26 mouse cellular contexts compared by ENCODE assay signal in genomic region chr6:41734719-41735470, GRCm38 (mm10). TPM values are rescaled to one million over a fixed set of nuclear protein-coding genes. Genes with fewer than 3 reads are reported as not detected.
DNase-seq lines count a peak whose midpoint lies in the region; ATAC-seq and TF ChIP-seq lines count a peak whose summit lies in the region.
"Had no signal": no experiment of that assay in that cellular context is flagged by ENCODE, and none has a peak within 500 bp of the region (broad histone marks: within the 10 kb centered on the region; RNA-seq: fewer than 3 reads in every experiment).

No protein-coding gene starts in this region.

- no peak for TF ChIP-seq POLR2A in cortical plate, adult 2 months (IDR thresholded peaks at IDR 0.05; ENCODE audit: extremely low read depth, insufficient read depth, low read length)

- H3K27ac ChIP-seq in left cerebral cortex, adult 2 months: peak overlapping the region; percentile 53; the same call in 1 of the 2 replicates
- H3K27ac ChIP-seq in cortical plate, adult 2 months (ENCODE audit: insufficient read depth, low read length): 0 out of 2 replicates have a peak overlapping the region, but pooled peaks have one; percentile 7
- H3K27ac ChIP-seq: embryonic facial prominence, embryonic 13.5 days; embryonic facial prominence, embryonic 15.5 days; forebrain, embryonic 10.5 days; forebrain, embryonic 12.5 days had no signal

- intact Hi-C loops in left cerebral cortex, adult 2 months (cut with DNase I): loop anchor here (2.0 kb wide), 1 partner anchor 40 kb away; the partner anchor contains the start of gene Olfr459

- no peak for DNase-seq in left cerebral cortex, adult 2 months (ENCODE audit: extremely low spot score in 1 of 2, low spot score in 2 of 2)
- no peak for DNase-seq in left cerebral cortex, adult 9 months (ENCODE audit: low spot score in 2 of 2)
- no peak for DNase-seq in spleen, postnatal 14 days (ENCODE audit: low spot score in 2 of 2)
- DNase-seq: adrenal gland, adult 2 months; adrenal gland, postnatal 10 days; adrenal gland, postnatal 25 days; cerebellum, adult 11-12 months; cerebellum, adult 2 months; cerebellum, adult 9-10 months; cerebellum, postnatal 10 days; cerebellum, postnatal 25 days; embryo, embryonic 11 days had no signal

- no peak for TF ChIP-seq CTCF in left cerebral cortex, adult 2 months (IDR thresholded peaks at IDR 0.05)
- no peak for TF ChIP-seq CTCF in cortical plate, adult 2 months (IDR thresholded peaks at IDR 0.05; ENCODE audit: extremely low read depth, insufficient read depth, low read length)

- H3K4me3 ChIP-seq in left cerebral cortex, adult 2 months: no peak overlapping the region
- H3K4me3 ChIP-seq in cortical plate, adult 2 months (ENCODE audit: insufficient read depth, low read length): no peak overlapping the region
- H3K4me3 ChIP-seq: embryonic facial prominence, embryonic 13.5 days; embryonic facial prominence, embryonic 15.5 days; erythroblast, embryonic 14.5 days; forebrain, embryonic 10.5 days; forebrain, embryonic 12.5 days had no signal

- peaks cover 3% of the 10 kb centered on the region for H3K4me1 ChIP-seq in cortical plate, adult 2 months (ENCODE audit: control insufficient read depth, insufficient read depth, low read length)
- H3K4me1 ChIP-seq: embryonic facial prominence, embryonic 13.5 days; embryonic facial prominence, embryonic 15.5 days; forebrain, embryonic 10.5 days; forebrain, embryonic 12.5 days had no signal

- no peak for ATAC-seq in granulocyte monocyte progenitor cell, adult 5-6 weeks (replicated peaks; ENCODE audit: poor library complexity, severe bottlenecking)
- ATAC-seq: forebrain, embryonic 14.5 days; forebrain, embryonic 16.5 days had no signal

RNA-seq across cellular contexts. Expression of gene Kel, which starts 30.8 kb away (rescaled TPM):
- total RNA-seq in left cerebral cortex, adult 2 months (2021): not detected
- polyA plus RNA-seq in cortical plate, adult 2 months (2012; rRNA removed): not detected in 2 replicates
- total RNA-seq in granulocyte monocyte progenitor cell, adult 5-6 weeks (2014; fragmentation: Nextera tagmentation): 0.98 and 13.5 TPM in 2 replicates
- 0.13 and 1.7 TPM in 2 replicates for total RNA-seq in granulocyte monocyte progenitor cell, adult 5-6 weeks (2017)
- total RNA-seq: adrenal gland, postnatal 25 days had no signal
- polyA plus RNA-seq: adrenal gland, adult 2 months; C2C12; cerebellum, adult 2 months had no signal

RNA-seq across cellular contexts. Expression of gene Olfr459, which starts 40.1 kb away (rescaled TPM):
- total RNA-seq in left cerebral cortex, adult 2 months (2021): not detected
- not detected in 2 replicates for polyA plus RNA-seq in cortical plate, adult 2 months (2012; rRNA removed)
- not detected in 2 replicates for total RNA-seq in granulocyte monocyte progenitor cell, adult 5-6 weeks (2014; fragmentation: Nextera tagmentation)
- not detected in 2 replicates for total RNA-seq in granulocyte monocyte progenitor cell, adult 5-6 weeks (2017)
- total RNA-seq: adrenal gland, adult 2 months; adrenal gland, postnatal 10 days; adrenal gland, postnatal 25 days; adrenal gland, postnatal 4 days; MEL had no signal
- polyA plus RNA-seq: adrenal gland, adult 2 months; C2C12; cerebellum, adult 2 months; embryonic facial prominence, embryonic 11.5 days; embryonic facial prominence, embryonic 13.5 days; embryonic facial prominence, embryonic 15.5 days; erythroblast, embryonic 14.5 days; forebrain, embryonic 10.5 days; forebrain, embryonic 12.5 days; forebrain, embryonic 14.5 days; forebrain, embryonic 16.5 days had no signal

RNA-seq across cellular contexts. Expression of gene Llcfc1, which starts 50.7 kb away (rescaled TPM):
- not detected for total RNA-seq in left cerebral cortex, adult 2 months (2021)
- polyA plus RNA-seq in cortical plate, adult 2 months (2012; rRNA removed): not detected in 2 replicates
- total RNA-seq in granulocyte monocyte progenitor cell, adult 5-6 weeks (2014; fragmentation: Nextera tagmentation): not detected in 2 replicates
- total RNA-seq in granulocyte monocyte progenitor cell, adult 5-6 weeks (2017): not detected in 2 replicates
- total RNA-seq: adrenal gland, adult 2 months; adrenal gland, postnatal 10 days; adrenal gland, postnatal 25 days; adrenal gland, postnatal 4 days; ES-E14; MEL had no signal
- polyA plus RNA-seq: adrenal gland, adult 2 months; C2C12; cerebellum, adult 2 months; embryonic facial prominence, embryonic 11.5 days; embryonic facial prominence, embryonic 13.5 days; embryonic facial prominence, embryonic 15.5 days; erythroblast, embryonic 14.5 days; forebrain, embryonic 10.5 days; forebrain, embryonic 12.5 days; forebrain, embryonic 14.5 days; forebrain, embryonic 16.5 days had no signal

RNA-seq across cellular contexts. Expression of gene Trpv5, which starts 54.3 kb away (rescaled TPM):
- total RNA-seq in left cerebral cortex, adult 2 months (2021): not detected
- not detected in 2 replicates for polyA plus RNA-seq in cortical plate, adult 2 months (2012; rRNA removed)
- total RNA-seq in granulocyte monocyte progenitor cell, adult 5-6 weeks (2014; fragmentation: Nextera tagmentation): not detected in 2 replicates
- not detected in 2 replicates for total RNA-seq in granulocyte monocyte progenitor cell, adult 5-6 weeks (2017)
- total RNA-seq: adrenal gland, adult 2 months; adrenal gland, postnatal 10 days; adrenal gland, postnatal 25 days had no signal
- polyA plus RNA-seq: adrenal gland, adult 2 months; C2C12; cerebellum, adult 2 months; embryonic facial prominence, embryonic 11.5 days; embryonic facial prominence, embryonic 13.5 days; embryonic facial prominence, embryonic 15.5 days; erythroblast, embryonic 14.5 days; forebrain, embryonic 10.5 days; forebrain, embryonic 12.5 days; forebrain, embryonic 14.5 days; forebrain, embryonic 16.5 days had no signal
